Mouse (Mus musculus): ENCODE measurements around the gene Lyz1.
"Not testable (repeated sequence)": the region's sequence is repeated elsewhere in the genome, so short reads cannot be mapped to it uniquely, and the experiment has no call there.

Gene Lyz1

GRCm38 (mm10) chr10:117292671-117293070 is at the start of gene Lyz1:
TSS of gene Lyz1 (minus strand) at chr10:117292868.
- DNase-seq, result no peak

- DNase-seq, result no peak
Measured at GRCm38 (mm10) chr10:117342406-117342805, 49.7 kb upstream of the Lyz1 start.

GRCm38 (mm10) chr10:117341029-117341428 is 48.4 kb upstream of the Lyz1 start:
- no peak for DNase-seq

- no peak for DNase-seq
Measured at GRCm38 (mm10) chr10:117339241-117339640, 46.6 kb upstream of the Lyz1 start.

GRCm38 (mm10) chr10:117337946-117338345 is 45.3 kb upstream of the Lyz1 start:
- DNase-seq, result no peak

- no peak for DNase-seq
Measured at GRCm38 (mm10) chr10:117335649-117336048, 43.0 kb upstream of the Lyz1 start.

- DNase-seq, result peak; percentile 33
Measured at GRCm38 (mm10) chr10:117330521-117330920, 37.9 kb upstream of the Lyz1 start.

GRCm38 (mm10) chr10:117323782-117324181 is 31.1 kb upstream of the Lyz1 start:
- peak; percentile 12 for DNase-seq

- no peak for DNase-seq
Measured at GRCm38 (mm10) chr10:117322630-117323029, 30.0 kb upstream of the Lyz1 start.

GRCm38 (mm10) chr10:117320571-117320981 is 27.9 kb upstream of the Lyz1 start:
- no peak for DNase-seq

- no peak for DNase-seq
Measured at GRCm38 (mm10) chr10:117316391-117316790, 23.7 kb upstream of the Lyz1 start.

GRCm38 (mm10) chr10:117313133-117313532 is 20.5 kb upstream of the Lyz1 start:
- no peak for DNase-seq

GRCm38 (mm10) chr10:117312168-117312567 is 19.5 kb upstream of the Lyz1 start:
- no peak for DNase-seq

- DNase-seq, result no peak
Measured at GRCm38 (mm10) chr10:117304371-117304770, 11.7 kb upstream of the Lyz1 start.

GRCm38 (mm10) chr10:117301688-117302087 is 9.0 kb upstream of the Lyz1 start:
- DNase-seq, result no peak

- no peak for DNase-seq
Measured at GRCm38 (mm10) chr10:117299901-117300520, 7.3 kb upstream of the Lyz1 start.

- DNase-seq, result no peak
Measured at GRCm38 (mm10) chr10:117299106-117299505, 6.4 kb upstream of the Lyz1 start.

GRCm38 (mm10) chr10:117298336-117298735 is 5.7 kb upstream of the Lyz1 start:
- no peak for DNase-seq

- DNase-seq, result not testable (repeated sequence)
Measured at GRCm38 (mm10) chr10:117290936-117291335, 1.7 kb downstream of the Lyz1 start.

GRCm38 (mm10) chr10:117290046-117290870 is 2.4 kb downstream of the Lyz1 start:
- DNase-seq, result no peak

GRCm38 (mm10) chr10:117289034-117289505 is 3.6 kb downstream of the Lyz1 start:
- not testable (repeated sequence) for DNase-seq

GRCm38 (mm10) chr10:117288197-117289033 is 4.3 kb downstream of the Lyz1 start:
- no peak for DNase-seq

- no peak for DNase-seq
Measured at GRCm38 (mm10) chr10:117287226-117287850, 5.3 kb downstream of the Lyz1 start.

Measured in thymus, postnatal 25 days (tissue).